Mouse (Mus musculus) c-Kit-positive CD71-negative TER-119-negative erythroid progenitor cells, embryonic 14.5 days (primary cell): Measurements from ENCODE around the gene Bcl6.

Experiments
- DNase-seq: peaks from one replicate; pipeline ENCODE4 v3.0.0-alpha.2; 2013; ENCODE audit warnings: low read depth

The Bcl6 gene

GRCm38 (mm10) chr16:23990161-23990970, 1.7 kb upstream of the Bcl6 start:
- no peak for DNase-seq

GRCm38 (mm10) chr16:23989209-23990160, 833 bp upstream of the Bcl6 start:
- no peak for DNase-seq

- DNase-seq = no peak
These were observed 541 bp downstream of the Bcl6 start for GRCm38 (mm10) chr16:23988157-23988465.

GRCm38 (mm10) chr16:23987341-23988156, 1.1 kb downstream of the Bcl6 start:
- no peak for DNase-seq

- DNase-seq = no peak
These were observed 1.8 kb downstream of the Bcl6 start for GRCm38 (mm10) chr16:23986871-23987270.

GRCm38 (mm10) chr16:23986176-23986575, 2.5 kb downstream of the Bcl6 start:
- DNase-seq = no peak

GRCm38 (mm10) chr16:23985467-23985861, 3.2 kb downstream of the Bcl6 start:
- DNase-seq = no peak

- no peak for DNase-seq
These were observed 3.7 kb downstream of the Bcl6 start for GRCm38 (mm10) chr16:23984760-23985466.

- peak; percentile 82 for DNase-seq
These were observed 4.5 kb downstream of the Bcl6 start for GRCm38 (mm10) chr16:23984183-23984582.

- DNase-seq = no peak
These were observed 5.6 kb downstream of the Bcl6 start for GRCm38 (mm10) chr16:23982891-23983588.

- DNase-seq = peak; percentile 65
These were observed 6.5 kb downstream of the Bcl6 start for GRCm38 (mm10) chr16:23981925-23982851.

GRCm38 (mm10) chr16:23980991-23981720, 7.5 kb downstream of the Bcl6 start:
- DNase-seq = no peak

- DNase-seq = no peak
These were observed 8.3 kb downstream of the Bcl6 start for GRCm38 (mm10) chr16:23980201-23980870.

GRCm38 (mm10) chr16:23979446-23979845, 9.2 kb downstream of the Bcl6 start:
- no peak for DNase-seq

GRCm38 (mm10) chr16:23978495-23978894, 10.2 kb downstream of the Bcl6 start:
- no peak for DNase-seq

GRCm38 (mm10) chr16:23977732-23978131, 10.9 kb downstream of the Bcl6 start:
- DNase-seq = no peak

- DNase-seq = no peak
These were observed 12.5 kb downstream of the Bcl6 start for GRCm38 (mm10) chr16:23976196-23976595.

GRCm38 (mm10) chr16:23973635-23974367, 14.9 kb downstream of the Bcl6 start:
- DNase-seq = no peak
